9 mouse cellular contexts compared by ENCODE assay signal in the genomic region with DNA sequence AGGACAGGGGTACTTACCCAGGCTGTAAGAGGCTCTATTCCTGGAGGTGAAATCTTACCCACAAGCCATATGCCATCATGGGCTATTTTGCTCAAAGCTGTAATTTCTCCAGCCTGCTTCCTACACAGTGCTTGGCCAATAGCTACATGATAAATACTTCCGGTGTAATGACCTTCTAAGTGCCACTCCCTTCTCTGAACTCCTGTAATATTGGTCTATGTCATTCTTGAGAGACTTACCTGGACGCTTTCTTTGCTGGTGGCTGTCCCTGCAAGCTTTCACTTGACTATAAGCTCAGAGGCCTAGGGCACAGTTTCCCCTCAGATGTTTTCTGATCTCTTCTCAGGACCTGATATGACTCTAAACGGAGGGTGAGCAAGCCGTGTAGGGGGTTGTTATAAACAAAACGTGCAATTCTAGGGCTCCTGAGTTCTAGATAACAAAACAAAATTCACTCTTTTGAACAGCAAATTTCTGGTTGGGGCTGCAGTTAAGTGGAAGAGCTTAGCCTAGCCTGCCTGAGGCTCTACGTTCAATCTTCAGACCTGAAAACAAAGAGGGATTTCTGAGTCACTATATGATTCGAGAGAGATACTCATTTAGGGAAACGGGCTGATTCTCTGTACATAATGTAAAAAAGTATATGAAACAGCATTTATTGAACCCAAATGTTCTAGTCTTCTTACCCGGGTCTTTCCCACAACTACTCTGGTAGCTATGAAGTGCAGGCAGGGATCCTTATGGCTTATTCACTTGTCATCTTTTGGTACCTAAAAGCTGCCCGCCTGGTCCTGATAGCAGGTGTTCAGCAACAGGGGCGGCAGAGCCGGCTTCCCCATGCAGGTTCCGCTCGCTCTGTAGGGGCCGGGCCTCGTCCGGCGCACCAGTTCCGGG. TPM values are rescaled to one million over a fixed set of nuclear protein-coding genes. Genes with fewer than 3 reads are reported as not detected.
DNase-seq lines count a peak whose midpoint lies in the region; ATAC-seq and TF ChIP-seq lines count a peak whose summit lies in the region.
"Had no signal": no experiment of that assay in that cellular context is flagged by ENCODE, and none has a peak within 500 bp of the region (broad histone marks: within the 10 kb centered on the region; RNA-seq: fewer than 3 reads in every experiment).

No protein-coding gene starts in this region.

- WGBS in heart, embryonic 14.5 days = 11% methylated on average over 19 of the region's 19 CpGs
- 20% methylated on average over 19 of the region's 19 CpGs for WGBS in hindbrain, embryonic 12.5 days
- 21% methylated on average over 19 of the region's 19 CpGs for WGBS in midbrain, embryonic 11.5 days

- TF ChIP-seq CTCF in ES-Bruce4 (IDR thresholded peaks at IDR 0.05; ENCODE audit: low read depth, low read length) = no peak

- H3K36me3 ChIP-seq in heart, embryonic 14.5 days (ENCODE audit: control insufficient read depth, insufficient read depth, low read length) = peaks cover 5% of the 10 kb centered on the region; the same call in 1 of the 2 replicates
- H3K36me3 ChIP-seq in ES-Bruce4 (ENCODE audit: control insufficient read depth, insufficient read depth, low read length, poor library complexity, severe bottlenecking) = no peaks in the 10 kb centered on the region
- H3K36me3 ChIP-seq in hindbrain, embryonic 12.5 days = no peaks in the 10 kb centered on the region
- H3K36me3 ChIP-seq in midbrain, embryonic 11.5 days (ENCODE audit: control insufficient read depth, insufficient read depth, low read length) = no peaks in the 10 kb centered on the region

- H3K27ac ChIP-seq in heart, embryonic 14.5 days (replicated peaks in 1 of 2; ENCODE audit: control insufficient read depth in 1 of 2, insufficient read depth in 1 of 2, low read depth in 2 of 2, low read length in 2 of 2) = peak overlapping the region; percentile 82 to 88
- H3K27ac ChIP-seq in ES-Bruce4 (ENCODE audit: insufficient read depth, low read length) = no peak overlapping the region
- H3K27ac ChIP-seq in hindbrain, embryonic 12.5 days = peak overlapping the region; percentile 94
- H3K27ac ChIP-seq in midbrain, embryonic 11.5 days (ENCODE audit: low read depth, low read length) = peak overlapping the region; percentile 65; the same call in 1 of the 2 replicates

- H3K4me3 ChIP-seq in heart, embryonic 14.5 days (ENCODE audit: control insufficient read depth in 1 of 2, insufficient read depth in 1 of 2, low read depth in 1 of 2, low read length in 2 of 2) = peak overlapping the region; percentile 59 to 99
- peak overlapping the region; percentile 77 for H3K4me3 ChIP-seq in ES-Bruce4 (ENCODE audit: low read depth, low read length)
- peak overlapping the region; percentile 89 for H3K4me3 ChIP-seq in hindbrain, embryonic 12.5 days
- H3K4me3 ChIP-seq in midbrain, embryonic 11.5 days (ENCODE audit: low read depth, low read length) = peak overlapping the region; percentile 96

- no peak for TF ChIP-seq POLR2A in ES-Bruce4 (IDR thresholded peaks at IDR 0.05; ENCODE audit: insufficient read depth, low read length)

- H3K4me1 ChIP-seq in heart, embryonic 14.5 days (ENCODE audit: control insufficient read depth in 2 of 2, insufficient read depth in 2 of 2, low read length in 2 of 2) = peaks cover 18 to 44% of the 10 kb centered on the region in 2 experiments
- peaks cover 4% of the 10 kb centered on the region for H3K4me1 ChIP-seq in ES-Bruce4 (ENCODE audit: control insufficient read depth, insufficient read depth, low read length)
- peaks cover 35% of the 10 kb centered on the region for H3K4me1 ChIP-seq in hindbrain, embryonic 12.5 days
- peaks cover 25% of the 10 kb centered on the region for H3K4me1 ChIP-seq in midbrain, embryonic 11.5 days (ENCODE audit: control insufficient read depth, insufficient read depth, low read length)

- H3K27me3 ChIP-seq in heart, embryonic 14.5 days (ENCODE audit: control insufficient read depth, insufficient read depth, low read length) = no peaks in the 10 kb centered on the region
- H3K27me3 ChIP-seq in ES-Bruce4 (ENCODE audit: control insufficient read depth, insufficient read depth, low read length, poor library complexity, severe bottlenecking) = no peaks in the 10 kb centered on the region
- H3K27me3 ChIP-seq in hindbrain, embryonic 12.5 days = no peaks in the 10 kb centered on the region
- H3K27me3 ChIP-seq in midbrain, embryonic 11.5 days (ENCODE audit: control insufficient read depth, insufficient read depth, low read length) = no peaks in the 10 kb centered on the region
- H3K27me3 ChIP-seq: Patski had no signal

- no peaks in the 10 kb centered on the region for H3K9me3 ChIP-seq in heart, embryonic 14.5 days (ENCODE audit: control insufficient read depth, low read length)
- H3K9me3 ChIP-seq in ES-Bruce4 (replicated peaks; ENCODE audit: control insufficient read depth, insufficient read depth, low read length, poor library complexity, severe bottlenecking) = no peaks in the 10 kb centered on the region
- no peaks in the 10 kb centered on the region for H3K9me3 ChIP-seq in hindbrain, embryonic 12.5 days (replicated peaks)
- no peaks in the 10 kb centered on the region for H3K9me3 ChIP-seq in midbrain, embryonic 11.5 days (ENCODE audit: control insufficient read depth, low read length)

- peak overlapping the region; percentile 75 for H3K4me2 ChIP-seq in heart, embryonic 14.5 days (ENCODE audit: low read length)
- H3K4me2 ChIP-seq in hindbrain, embryonic 12.5 days (replicated peaks) = peak overlapping the region; percentile 100
- peak overlapping the region; percentile 71 for H3K4me2 ChIP-seq in midbrain, embryonic 11.5 days

- no peak for DNase-seq in heart, postnatal 36 days
- DNase-seq in midbrain, embryonic 11.5 days (ENCODE audit: low spot score, missing footprints) = no peak
- DNase-seq in left cerebral cortex, adult 8-10 months (ENCODE audit: low spot score in 2 of 2) = no peak
- no peak for DNase-seq in right cerebral cortex, postnatal 4 days
- no peak for DNase-seq in gastrocnemius, postnatal 36 days

- no peak; the same call in 1 of the 2 replicates for ATAC-seq in heart, embryonic 14.5 days (ENCODE audit: insufficient number of reproducible peaks, insufficient read depth, low FRiP score, low read depth)
- ATAC-seq in hindbrain, embryonic 12.5 days (ENCODE audit: low FRiP score) = no peak
- ATAC-seq in midbrain, embryonic 11.5 days (ENCODE audit: low FRiP score) = no peak

- intact Hi-C loops in heart, postnatal 36 days (cut with DNase I) = loop anchor here (1.0 to 5.0 kb wide), 3 partner anchors 31 to 62 kb away; no protein-coding TSS in a partner anchor
- intact Hi-C loops in gastrocnemius, postnatal 36 days (cut with DNase I) = loop anchor here (5.0 kb wide), 2 partner anchors 55 to 100 kb away; partner anchors contain the start of gene Nbl1

- no peak for TF ChIP-seq EP300 in ES-Bruce4 (IDR thresholded peaks at IDR 0.05; ENCODE audit: insufficient read depth, low read depth, low read length)

- H3K9ac ChIP-seq in heart, embryonic 14.5 days (ENCODE audit: low read length) = peak overlapping the region; percentile 80
- H3K9ac ChIP-seq in ES-Bruce4 (ENCODE audit: low read depth, poor library complexity, severe bottlenecking) = peak overlapping the region; percentile 96
- H3K9ac ChIP-seq in hindbrain, embryonic 12.5 days = peak overlapping the region; percentile 96
- peak overlapping the region; percentile 77 for H3K9ac ChIP-seq in midbrain, embryonic 11.5 days (ENCODE audit: low read length)

RNA-seq across cellular contexts. Expression of gene Capzb, which starts 0.8 kb away (rescaled TPM):
- 292 and 301 TPM in 2 replicates for polyA plus RNA-seq in heart, embryonic 14.5 days (2014; fragmentation: Nextera tagmentation; extraction: Ambion mirVana)
- 100 to 1,000 TPM; 393 to 443 TPM for total RNA-seq in heart, postnatal 36 days (2021)
- polyA plus RNA-seq in ES-Bruce4 (2011; ENCODE audit: insufficient read depth, insufficient read length, low read depth, missing spikeins) = 293 and 299 TPM in 2 replicates
- polyA plus RNA-seq in hindbrain, embryonic 12.5 days (2016; fragmentation: Nextera tagmentation; extraction: Ambion mirVana) = 335 and 369 TPM in 2 replicates
- 244 and 249 TPM in 2 replicates for polyA plus RNA-seq in midbrain, embryonic 11.5 days (2014; fragmentation: Nextera tagmentation; extraction: Ambion mirVana)
- 100 to 1,000 TPM; 310 to 345 (median 321) TPM for total RNA-seq in left cerebral cortex, adult 8-10 months (2022)
- total RNA-seq in gastrocnemius, postnatal 36 days (2021) = 100 to 1,000 TPM; 499 to 554 TPM
